Comparison of ENCODE assay signal across 2 mouse cellular contexts in the genomic region with DNA sequence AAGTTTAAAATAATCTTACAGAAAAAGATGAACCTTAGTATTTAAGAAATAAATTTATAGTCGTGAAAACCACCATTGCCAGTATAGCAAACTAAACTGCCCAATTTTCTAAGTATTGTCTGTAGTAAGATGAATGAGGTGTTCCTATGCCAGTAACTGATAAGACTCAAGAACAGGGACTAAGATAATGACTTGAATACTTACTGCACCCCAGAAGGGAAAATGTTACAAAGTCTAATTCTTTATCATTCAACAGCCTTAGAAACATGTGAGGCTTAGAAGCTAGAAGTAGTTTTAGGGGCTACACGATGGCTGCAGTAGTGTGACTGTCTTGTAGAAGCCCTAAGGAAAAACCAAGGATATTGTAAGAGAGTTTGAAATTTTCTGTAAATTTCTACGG.
TF ChIP-seq lines count a peak whose summit lies in the region.

No protein-coding gene starts in this region.

TF ChIP-seq in CH12.LX, 34 proteins besides CTCF, POLR2A, EP300 and RAD21 (continued from another document):
- TF ChIP-seq CHD1 (IDR thresholded peaks at IDR 0.05; ENCODE audit: low read depth, low read length) = no peak
- TF ChIP-seq POLR2AphosphoS2 (IDR thresholded peaks at IDR 0.05; ENCODE audit: low read depth, low read length) = no peak
- TF ChIP-seq SMC3 (IDR thresholded peaks at IDR 0.05; ENCODE audit: low read depth, low read length) = no peak
- no peak for TF ChIP-seq HCFC1 (IDR thresholded peaks at IDR 0.05; ENCODE audit: low read depth, low read length)

TF ChIP-seq in MEL, 35 proteins besides CTCF, POLR2A, EP300 and RAD21 (continued from another document):
- TF ChIP-seq USF2 (IDR thresholded peaks at IDR 0.05; ENCODE audit: borderline replicate concordance in 1 of 2, insufficient read depth in 1 of 2, low read depth in 1 of 2, low read length in 2 of 2) = no peak
- no peak for TF ChIP-seq TBP (IDR thresholded peaks at IDR 0.05; ENCODE audit: low read depth, low read length)
- TF ChIP-seq GATA1 (IDR thresholded peaks at IDR 0.05; ENCODE audit: low read depth, low read length) = peak; percentile 74
- TF ChIP-seq NELFE (IDR thresholded peaks at IDR 0.05; ENCODE audit: low read depth, low read length) = no peak
- no peak for TF ChIP-seq GABPA (IDR thresholded peaks at IDR 0.05; ENCODE audit: low read depth, low read length)
- TF ChIP-seq ETS1 (IDR thresholded peaks at IDR 0.05; ENCODE audit: low read depth, low read length) = peak; percentile 41; the same call in 1 of the 2 replicates
- no peak for TF ChIP-seq ZKSCAN1 (IDR thresholded peaks at IDR 0.05; ENCODE audit: low read depth, low read length)
- TF ChIP-seq MEF2A (IDR thresholded peaks at IDR 0.05; ENCODE audit: extremely low read depth, insufficient replicate concordance, low read depth, low read length, poor library complexity, severe bottlenecking) = no peak
